Mouse (Mus musculus): ENCODE data around the gene Coro2b.

DNA sequence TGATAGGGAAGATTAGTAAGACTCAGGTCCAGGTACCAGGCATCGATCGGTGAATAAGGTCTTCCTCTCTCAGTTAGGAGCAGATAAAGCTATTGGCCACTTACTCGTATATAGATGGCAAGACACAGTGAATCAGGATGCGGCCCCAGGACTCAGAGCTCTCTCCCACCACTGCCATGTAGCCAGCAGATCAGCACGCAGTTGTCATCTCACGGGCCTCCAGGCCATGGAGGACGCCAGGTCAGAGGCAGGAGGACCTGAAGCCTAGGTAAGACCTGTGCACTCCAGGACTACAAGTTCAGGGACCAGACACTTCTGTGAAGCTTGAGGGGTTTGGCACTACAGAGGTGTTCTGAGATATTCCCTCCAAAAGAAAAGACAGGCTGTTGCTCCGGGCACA, 21.2 kb upstream of the Coro2b start:
- no peak for TF ChIP-seq CTCF (IDR thresholded peaks at IDR 0.05; ENCODE audit: borderline replicate concordance, insufficient read depth, low read length)
- TF ChIP-seq POLR2A (IDR thresholded peaks at IDR 0.05; ENCODE audit: low read depth, low read length), result no peak

All from embryonic fibroblast, embryonic 13.5 days (primary cell).